Mouse (Mus musculus) limb, embryonic 12.5 days (tissue): ENCODE data around the gene Ccdc6. TPM values are rescaled to one million over a fixed set of nuclear protein-coding genes. Genes with fewer than 3 reads are reported as not detected.

ENCODE experiments used
- ATAC-seq: fragments of 200-750 bp; cut with Nextera tagmentation; 2 replicates; pipeline ENCODE4 v1.8.0; 2017; ENCODE audit warnings: low read depth, moderate TSS enrichment; ENCODE audit not compliant: insufficient number of reproducible peaks, insufficient read depth, low FRiP score, low TSS enrichment
- H3K27ac ChIP-seq: fragments of 300-500 bp; sonication (generic); 2 replicates; pipeline ENCODE4 v1.5.1; 2016; ENCODE audit warnings: mild to moderate bottlenecking, moderate library complexity
- H3K27me3 ChIP-seq: fragments of 300-500 bp; sonication (generic); 2 replicates; pipeline ENCODE4 v1.6.1; 2016; ENCODE audit warnings: mild to moderate bottlenecking, moderate library complexity
- H3K36me3 ChIP-seq: fragments of 300-500 bp; sonication (generic); 2 replicates; pipeline ENCODE4 v1.6.1; 2016; ENCODE audit warnings: mild to moderate bottlenecking, moderate library complexity
- H3K4me1 ChIP-seq: fragments of 300-500 bp; sonication (generic); replicated peaks from 2 replicates; pipeline ENCODE4 v1.6.1; 2016
- H3K4me2 ChIP-seq: fragments of 300-500 bp; sonication (generic); 2 replicates; pipeline ENCODE4 v1.6.1; 2016; ENCODE audit warnings: mild to moderate bottlenecking, moderate library complexity
- H3K4me3 ChIP-seq: fragments of 300-500 bp; sonication (generic); replicated peaks from 2 replicates; pipeline ENCODE4 v1.5.1; 2016; ENCODE audit warnings: mild to moderate bottlenecking
- H3K9ac ChIP-seq: fragments of 300-500 bp; sonication (generic); replicated peaks from 2 replicates; pipeline ENCODE4 v1.6.1; 2016; ENCODE audit warnings: mild to moderate bottlenecking, moderate library complexity
- H3K9me3 ChIP-seq: fragments of 300-500 bp; sonication (generic); 2 replicates; pipeline ENCODE4 v1.6.1; 2016; ENCODE audit warnings: mild to moderate bottlenecking, moderate library complexity
- WGBS: fragments of 180-500 bp; shearing (Covaris S2); methylation state at CpG from one replicate; pipeline ENCODE4 v1.1.7; 2016; 5-methylcytosine and 5-hydroxymethylcytosine counted together
- polyA plus RNA-seq: library from polyadenylated mRNA; unstranded; fragments of >200 nt; fragmentation: Nextera tagmentation; extraction: Ambion mirVana; gene quantifications from 2 replicates; pipeline ENCODE4 v1.2.1, GENCODE M21; 2016

The Ccdc6 gene
- polyA plus RNA-seq, 1 experiment from 2014 or later: 14.3 TPM

DNA sequence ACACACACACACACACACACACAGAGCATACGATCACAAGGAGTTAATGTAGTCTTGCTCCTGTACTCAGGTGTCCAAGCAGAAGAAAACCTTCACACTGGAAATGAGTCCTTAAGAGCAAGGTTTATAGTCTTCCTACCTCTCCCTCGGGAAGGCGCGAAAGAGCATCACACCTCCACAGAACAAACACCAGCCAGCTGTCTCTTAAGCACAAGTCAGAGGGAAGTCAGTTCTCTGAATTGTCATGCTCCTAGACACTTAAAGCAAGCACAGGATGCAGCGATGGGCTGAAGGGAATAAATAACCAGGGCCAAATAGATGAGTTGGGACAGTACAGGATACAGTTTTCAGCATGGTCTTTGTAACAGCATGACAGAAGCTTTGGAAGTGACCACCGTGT, 35.8 kb downstream of the Ccdc6 start:
- no peak for ATAC-seq
- Histone ChIP-seq H3K9me3 (no peaks in the 10 kb centered on the region), H3K9ac (no peak overlapping the region), H3K27me3 (no peaks in the 10 kb centered on the region), H3K4me1 (peaks cover 13% of the 10 kb centered on the region), H3K27ac (no peak overlapping the region), H3K4me3 (no peak overlapping the region), H3K4me2 (no peak overlapping the region), H3K36me3 (no peaks in the 10 kb centered on the region)
- WGBS: 63% methylated on average over 6 of the region's 6 CpGs

DNA sequence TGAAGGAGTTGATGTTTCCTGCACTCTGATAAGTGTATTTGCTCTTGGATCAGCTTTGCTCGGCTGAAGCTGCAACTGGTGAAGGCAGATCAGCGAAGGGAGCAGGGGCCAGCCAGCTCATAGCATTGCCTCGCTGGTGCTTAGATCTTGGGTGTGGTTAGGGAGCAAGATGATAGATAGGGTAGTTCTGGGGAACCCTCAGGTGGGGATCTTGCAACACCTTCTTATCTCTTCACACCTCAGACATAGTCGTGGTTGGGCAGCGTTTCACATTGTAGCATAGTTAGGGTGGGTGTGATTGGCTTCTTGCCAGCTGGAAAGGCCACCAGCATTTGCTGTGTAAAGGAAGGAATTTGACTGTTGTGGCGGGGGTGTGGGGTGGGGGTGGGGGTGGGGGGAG, 36.3 kb downstream of the Ccdc6 start:
- Histone ChIP-seq H3K27ac (no peak overlapping the region), H3K27me3 (no peaks in the 10 kb centered on the region), H3K4me1 (peaks cover 13% of the 10 kb centered on the region), H3K4me3 (no peak overlapping the region), H3K36me3 (no peaks in the 10 kb centered on the region), H3K9me3 (no peaks in the 10 kb centered on the region), H3K4me2 (no peak overlapping the region), H3K9ac (no peak overlapping the region)
- WGBS: 46% methylated on average over 6 of the region's 6 CpGs
- no peak for ATAC-seq

DNA sequence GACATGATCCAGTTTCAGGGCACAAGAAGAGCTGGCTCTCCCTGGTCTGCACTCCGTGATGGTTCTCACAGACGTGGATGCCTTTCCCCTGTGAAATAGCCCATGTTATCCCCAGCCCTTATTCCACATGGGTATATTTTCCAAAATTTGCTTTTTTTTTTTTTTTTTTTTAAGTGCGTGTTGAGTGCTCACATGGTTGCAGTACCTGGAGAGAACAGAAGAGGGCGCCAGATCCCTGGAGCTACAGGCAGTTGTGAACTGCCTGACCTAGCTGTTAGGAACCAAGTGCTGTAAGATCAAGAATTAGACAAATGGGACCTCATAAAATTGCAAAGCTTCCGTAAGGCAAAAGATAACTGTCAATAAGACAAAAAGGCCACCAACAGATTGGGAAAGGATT, 38.8 kb downstream of the Ccdc6 start:
- ATAC-seq: no peak
- Histone ChIP-seq H3K4me3 (no peak overlapping the region), H3K36me3 (no peaks in the 10 kb centered on the region), H3K9ac (no peak overlapping the region), H3K27ac (no peak overlapping the region), H3K9me3 (no peaks in the 10 kb centered on the region), H3K4me1 (peaks cover 13% of the 10 kb centered on the region), H3K4me2 (no peak overlapping the region), H3K27me3 (no peaks in the 10 kb centered on the region)
- WGBS: 82% methylated on average over 5 of the region's 5 CpGs

DNA sequence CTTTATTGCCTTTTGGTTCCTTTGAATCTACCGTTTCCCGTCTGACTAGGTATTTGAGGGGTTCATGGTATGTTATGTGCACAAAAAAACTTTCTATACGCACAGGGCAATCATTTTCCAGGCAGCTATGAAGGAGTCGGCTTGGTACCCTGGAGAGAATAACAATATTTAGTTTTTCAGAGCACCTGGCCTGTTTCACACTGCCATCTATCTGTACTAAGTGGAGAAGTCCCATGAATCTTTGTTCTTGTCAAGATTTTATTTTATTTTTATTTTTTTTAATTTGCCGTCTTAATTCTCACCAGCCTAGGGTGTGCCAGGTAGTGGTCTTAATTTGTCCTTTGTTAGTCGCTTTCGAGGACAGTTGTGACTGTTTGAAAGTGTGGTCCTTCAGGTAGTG, 40.7 kb downstream of the Ccdc6 start:
- no peaks in the 10 kb centered on the region for H3K9me3 ChIP-seq
- 89% methylated on average over 7 of the region's 7 CpGs for WGBS
- H3K27me3 ChIP-seq: no peaks in the 10 kb centered on the region
- H3K27ac ChIP-seq: no peak overlapping the region
- no peak overlapping the region for H3K4me2 ChIP-seq
- peaks cover 7% of the 10 kb centered on the region for H3K4me1 ChIP-seq
- peaks cover 5% of the 10 kb centered on the region for H3K36me3 ChIP-seq
- ATAC-seq: no peak
- no peak overlapping the region for H3K4me3 ChIP-seq
- H3K9ac ChIP-seq: no peak overlapping the region

DNA sequence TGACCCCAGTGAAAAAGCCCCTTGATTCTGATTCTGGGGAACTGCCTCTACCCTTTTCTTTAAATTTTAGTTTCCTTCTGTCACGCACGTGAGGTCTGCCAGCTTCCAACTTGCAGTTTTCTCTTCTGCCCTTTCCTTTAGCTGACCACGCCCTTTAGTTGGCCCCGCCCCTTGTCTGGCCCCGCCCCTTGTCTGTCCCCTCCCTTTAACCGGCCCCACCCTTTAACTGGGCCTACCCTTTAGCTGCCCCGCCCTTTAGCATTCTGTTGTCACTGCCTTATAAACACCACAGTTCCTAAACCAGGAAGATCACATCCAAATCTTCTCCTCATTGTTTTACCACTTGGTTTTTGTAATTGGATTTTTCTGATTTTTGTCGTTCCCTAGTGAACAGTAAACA, 41.2 kb downstream of the Ccdc6 start:
- peaks cover 10% of the 10 kb centered on the region for H3K36me3 ChIP-seq
- H3K9me3 ChIP-seq: no peaks in the 10 kb centered on the region
- H3K27ac ChIP-seq: no peak overlapping the region
- no peak overlapping the region for H3K9ac ChIP-seq
- no peaks in the 10 kb centered on the region for H3K27me3 ChIP-seq
- WGBS: 63% methylated on average over 8 of the region's 8 CpGs
- no peak overlapping the region for H3K4me2 ChIP-seq
- H3K4me3 ChIP-seq: no peak overlapping the region
- no peak for ATAC-seq
- peaks cover 2% of the 10 kb centered on the region for H3K4me1 ChIP-seq

DNA sequence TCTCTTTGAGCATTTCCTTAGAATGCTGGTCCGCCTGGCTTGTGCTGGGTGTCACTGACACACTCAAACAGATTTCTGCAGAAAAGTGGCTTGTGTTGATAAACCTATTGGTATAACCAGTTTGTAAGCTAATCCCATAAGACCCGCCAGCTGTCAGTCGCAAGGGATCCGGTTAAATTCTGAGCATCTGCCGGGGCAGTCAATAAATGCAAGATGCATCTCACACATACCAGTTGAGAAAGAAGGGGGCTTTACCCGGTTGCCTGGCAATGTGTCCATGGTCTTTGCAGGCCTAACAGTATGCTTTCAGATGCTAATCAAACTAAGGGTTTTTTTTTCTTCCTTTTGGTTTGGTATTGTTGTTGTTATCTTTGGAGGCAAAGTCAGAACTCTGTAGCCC, 42.4 kb downstream of the Ccdc6 start:
- H3K4me2 ChIP-seq: no peak overlapping the region
- ATAC-seq: no peak
- H3K36me3 ChIP-seq: peaks cover 22% of the 10 kb centered on the region
- 76% methylated on average over 6 of the region's 6 CpGs for WGBS
- H3K9me3 ChIP-seq: no peaks in the 10 kb centered on the region
- no peaks in the 10 kb centered on the region for H3K27me3 ChIP-seq
- H3K4me3 ChIP-seq: no peak overlapping the region
- no peaks in the 10 kb centered on the region for H3K4me1 ChIP-seq
- H3K27ac ChIP-seq: no peak overlapping the region
- H3K9ac ChIP-seq: no peak overlapping the region

DNA sequence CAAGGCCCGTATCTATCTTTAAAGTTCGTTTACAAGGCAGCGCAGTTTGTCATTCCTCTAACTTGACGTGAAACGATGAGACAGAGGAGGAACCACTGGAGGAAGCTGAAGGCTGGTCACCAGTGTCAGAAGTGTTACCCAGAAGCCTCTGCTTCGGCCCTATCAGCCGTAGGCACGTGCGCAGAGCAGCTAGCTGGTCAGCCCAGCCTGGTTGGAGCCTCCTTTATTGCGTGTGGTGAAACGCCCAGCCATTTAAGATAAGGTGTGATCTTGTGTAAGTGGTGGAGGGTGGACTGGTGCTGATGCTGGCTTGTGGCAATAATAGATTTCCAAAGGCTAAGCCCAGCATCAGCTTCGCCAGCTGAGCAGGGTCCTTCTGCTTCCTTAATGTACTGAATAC, 43.5 kb downstream of the Ccdc6 start:
- no peak overlapping the region for H3K27ac ChIP-seq
- no peaks in the 10 kb centered on the region for H3K27me3 ChIP-seq
- H3K4me2 ChIP-seq: no peak overlapping the region
- no peak overlapping the region for H3K9ac ChIP-seq
- no peak for ATAC-seq
- H3K4me3 ChIP-seq: no peak overlapping the region
- H3K36me3 ChIP-seq: peaks cover 30% of the 10 kb centered on the region
- H3K9me3 ChIP-seq: peaks cover 4% of the 10 kb centered on the region; the same call in 1 of the 2 replicates
- 89% methylated on average over 12 of the region's 12 CpGs for WGBS
- H3K4me1 ChIP-seq: no peaks in the 10 kb centered on the region

DNA sequence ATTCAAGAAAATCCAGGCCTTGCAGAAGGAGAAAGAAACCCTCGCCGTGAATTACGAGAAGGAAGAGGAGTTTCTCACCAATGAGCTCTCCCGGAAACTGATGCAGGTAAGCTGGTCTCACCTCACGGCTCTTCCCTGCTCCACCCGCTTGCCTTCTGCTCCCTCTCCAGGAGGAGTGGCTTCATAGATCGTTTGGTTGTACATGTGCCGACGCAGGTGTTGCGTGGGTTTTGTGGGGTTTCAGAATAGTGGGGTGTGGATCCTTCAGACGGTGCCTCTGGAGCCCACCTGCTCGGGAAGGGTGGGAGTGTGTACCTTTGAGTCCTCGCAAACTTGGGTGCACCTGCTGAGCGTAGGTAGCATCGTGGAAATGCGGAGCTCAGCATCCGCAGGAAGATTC, 45.7 kb downstream of the Ccdc6 start:
- no peak for ATAC-seq
- H3K27ac ChIP-seq: no peak overlapping the region
- 95% methylated on average over 17 of the region's 17 CpGs for WGBS
- no peak overlapping the region for H3K9ac ChIP-seq
- H3K36me3 ChIP-seq: peaks cover 51% of the 10 kb centered on the region
- no peak overlapping the region for H3K4me3 ChIP-seq
- no peaks in the 10 kb centered on the region for H3K4me1 ChIP-seq
- H3K4me2 ChIP-seq: no peak overlapping the region
- no peaks in the 10 kb centered on the region for H3K27me3 ChIP-seq
- H3K9me3 ChIP-seq: peaks cover 11% of the 10 kb centered on the region

DNA sequence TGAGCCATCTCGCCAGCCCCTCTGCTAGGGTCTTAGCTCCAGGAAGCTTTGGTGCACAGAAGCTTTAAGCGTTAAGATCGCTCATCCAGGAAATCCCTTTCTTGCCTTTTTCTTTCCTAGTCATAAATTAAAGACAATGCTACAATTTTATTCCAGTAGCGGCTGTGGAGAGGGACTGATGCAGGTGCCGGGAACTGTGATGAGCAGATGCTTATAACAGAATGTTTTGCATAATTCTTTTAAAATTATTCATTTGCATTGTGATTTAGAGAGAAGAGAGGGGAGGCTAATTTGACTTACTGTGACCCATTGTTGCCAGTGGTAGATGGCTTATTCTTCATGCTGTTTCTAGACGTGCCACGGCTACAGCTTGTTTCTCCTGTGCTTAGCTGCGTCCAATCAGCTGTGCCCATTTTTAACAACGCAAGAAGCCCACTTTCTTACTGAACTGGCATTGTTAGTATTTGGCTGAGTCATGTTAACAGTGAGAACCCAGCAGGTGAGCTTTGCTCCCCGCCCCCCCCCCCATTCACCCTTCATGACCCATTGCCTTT, 47.2 kb downstream of the Ccdc6 start:
- no peak overlapping the region for H3K27ac ChIP-seq
- no peak for ATAC-seq
- H3K27me3 ChIP-seq: no peaks in the 10 kb centered on the region
- no peak overlapping the region for H3K4me2 ChIP-seq
- WGBS: 90% methylated on average over 10 of the region's 10 CpGs
- H3K4me1 ChIP-seq: peaks cover 8% of the 10 kb centered on the region
- H3K9me3 ChIP-seq: peaks cover 11% of the 10 kb centered on the region
- H3K36me3 ChIP-seq: peaks cover 60% of the 10 kb centered on the region
- no peak overlapping the region for H3K9ac ChIP-seq
- H3K4me3 ChIP-seq: no peak overlapping the region

DNA sequence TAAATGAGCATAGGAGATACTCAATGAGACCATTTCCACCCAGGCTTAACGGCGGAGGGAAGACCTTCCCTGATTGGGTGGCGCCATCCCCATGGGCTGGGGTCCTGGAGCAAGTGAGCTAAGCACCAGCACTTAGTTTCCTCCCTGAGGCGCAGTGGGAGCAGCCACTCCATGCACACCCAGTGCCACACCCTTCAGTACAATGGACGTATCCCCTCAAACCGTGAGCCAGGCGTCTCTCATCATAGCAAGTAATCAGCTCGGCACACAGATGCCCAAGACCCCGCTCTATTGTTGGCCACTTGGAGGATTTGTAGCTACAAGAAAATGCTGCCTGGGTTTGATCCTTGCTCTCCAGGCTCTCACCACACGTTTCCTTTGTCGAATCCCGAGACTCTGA, 49.0 kb downstream of the Ccdc6 start:
- H3K27ac ChIP-seq: no peak overlapping the region
- H3K4me1 ChIP-seq: peaks cover 23% of the 10 kb centered on the region
- no peak overlapping the region for H3K4me3 ChIP-seq
- H3K27me3 ChIP-seq: no peaks in the 10 kb centered on the region
- WGBS: 80% methylated on average over 12 of the region's 12 CpGs
- H3K4me2 ChIP-seq: no peak overlapping the region
- ATAC-seq: no peak
- H3K36me3 ChIP-seq: peaks cover 67% of the 10 kb centered on the region
- peaks cover 11% of the 10 kb centered on the region for H3K9me3 ChIP-seq
- H3K9ac ChIP-seq: no peak overlapping the region

DNA sequence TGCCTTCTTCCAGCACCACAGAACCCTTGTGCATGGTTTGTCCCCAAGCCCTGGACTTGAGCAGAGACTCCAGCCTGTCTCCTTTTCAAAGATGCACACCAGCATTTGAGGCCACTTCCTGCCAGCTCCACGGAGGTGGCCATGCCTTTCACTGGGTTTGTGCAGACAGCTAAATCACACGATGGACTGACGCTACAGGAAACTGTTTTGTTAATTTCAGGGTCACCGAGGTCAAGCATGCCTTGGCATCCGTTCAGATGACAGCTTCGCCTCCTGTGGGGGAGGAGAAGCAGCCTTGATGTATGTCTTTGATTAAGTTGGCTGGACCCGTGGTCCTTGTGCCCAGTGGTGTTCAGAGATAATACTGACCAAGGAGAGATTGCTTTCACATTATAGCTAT, 52.2 kb downstream of the Ccdc6 start:
- H3K27ac ChIP-seq: 0 out of 2 replicates have a peak overlapping the region, but pooled peaks have one; percentile 20
- no peak overlapping the region for H3K4me3 ChIP-seq
- no peak for ATAC-seq
- H3K27me3 ChIP-seq: no peaks in the 10 kb centered on the region
- H3K4me1 ChIP-seq: peaks cover 44% of the 10 kb centered on the region
- no peak overlapping the region for H3K9ac ChIP-seq
- no peak overlapping the region for H3K4me2 ChIP-seq
- WGBS: 8% methylated on average over 7 of the region's 7 CpGs
- H3K9me3 ChIP-seq: peaks cover 11% of the 10 kb centered on the region
- peaks cover 61% of the 10 kb centered on the region for H3K36me3 ChIP-seq

DNA sequence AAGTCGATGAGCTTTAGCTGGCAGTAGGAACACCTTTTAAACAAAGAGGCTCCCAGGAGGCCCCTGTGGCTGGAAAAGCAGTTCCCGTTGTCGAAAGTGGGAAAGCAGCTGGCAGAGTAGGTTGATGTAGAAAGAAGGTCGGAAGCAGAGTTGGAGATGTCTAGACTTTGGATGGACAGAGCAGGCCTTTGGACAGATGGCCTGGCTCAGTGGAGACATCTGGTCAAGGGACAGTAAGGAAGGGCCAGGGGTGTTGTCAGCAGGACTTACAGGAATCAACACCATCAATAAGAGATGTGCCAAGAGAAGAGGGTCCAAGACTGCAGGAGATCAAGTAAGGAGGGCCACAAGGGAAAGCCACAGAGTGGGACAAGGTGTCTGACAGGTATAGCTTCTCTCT, 53.4 kb downstream of the Ccdc6 start:
- Histone ChIP-seq H3K9ac (0 out of 2 replicates have a peak overlapping the region, but pooled peaks have one; percentile 12), H3K4me2 (no peak overlapping the region), H3K4me3 (no peak overlapping the region), H3K27ac (peak overlapping the region; percentile 45; the same call in 1 of the 2 replicates), H3K27me3 (no peaks in the 10 kb centered on the region), H3K36me3 (peaks cover 63% of the 10 kb centered on the region), H3K4me1 (peaks cover 44% of the 10 kb centered on the region), H3K9me3 (peaks cover 8% of the 10 kb centered on the region)
- 47% methylated on average over 4 of the region's 4 CpGs for WGBS
- ATAC-seq: no peak
